Mouse (Mus musculus) heart, adult 2 months (tissue): ENCODE measurements around the gene Wfikkn1.

Experiments used
- CTCF ChIP-seq: fragments of 200-600 bp; IDR thresholded peaks from 2 replicates; pipeline ENCODE4 v1.8.1; 2022; ENCODE audit warnings: antibody characterized with exemption, mild to moderate bottlenecking, moderate library complexity
- EP300 ChIP-seq: fragments of 200-500 bp; IDR thresholded peaks from 2 replicates; pipeline ENCODE4 v1.6.1; 2011; ENCODE audit warnings: low read depth, low read length, control low read depth; ENCODE audit not compliant: insufficient read depth
- POLR2A ChIP-seq: fragments of 200-500 bp; IDR thresholded peaks from 2 replicates; pipeline ENCODE4 v1.6.1; 2011; ENCODE audit warnings: mild to moderate bottlenecking, low read depth, low read length, control low read depth; ENCODE audit not compliant: insufficient read depth

DNA sequence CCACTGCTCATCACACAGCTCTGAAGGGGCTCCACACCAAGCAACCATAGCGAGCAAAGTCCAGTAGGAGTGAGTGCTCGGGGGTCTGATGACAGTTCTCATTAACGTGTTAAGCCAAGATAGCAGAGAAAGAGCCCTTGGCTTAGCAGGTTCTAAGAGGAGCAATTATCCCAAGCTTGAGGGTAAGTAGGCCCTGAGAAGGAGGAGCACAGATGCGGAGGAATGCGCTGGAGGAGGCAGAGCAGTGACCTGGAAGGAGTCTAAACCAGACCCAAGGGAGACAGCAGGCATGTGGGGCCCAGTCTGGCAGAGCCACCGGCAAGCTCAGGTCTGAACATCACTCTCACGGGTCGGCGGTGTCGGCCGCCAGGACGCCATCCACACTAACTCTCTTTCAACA is 15.2 kb upstream of the Wfikkn1 start:
- TF ChIP-seq POLR2A (no peak), CTCF (no peak), EP300 (no peak)
